Mouse (Mus musculus): ENCODE results near the gene Adamts12.

DNA sequence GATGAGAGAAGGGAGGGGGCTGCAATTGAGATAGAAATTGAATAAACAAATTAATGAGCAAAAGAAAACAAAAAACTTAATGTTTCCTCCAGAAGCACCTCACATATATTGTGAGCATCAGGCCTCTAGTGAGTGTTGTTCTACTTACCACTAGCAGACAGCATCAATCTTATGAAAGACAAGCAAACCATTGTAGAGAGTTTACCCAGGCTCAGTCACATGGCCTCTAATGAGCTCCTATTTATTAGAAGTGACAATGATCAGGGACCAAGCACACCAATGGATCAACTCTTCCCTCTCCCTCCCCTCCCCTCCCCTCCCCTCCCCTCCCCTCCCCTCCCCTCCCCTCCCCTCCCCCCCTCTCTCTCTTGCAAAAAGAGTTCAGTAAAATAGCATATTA is 218.6 kb downstream of the Adamts12 start:
- TF ChIP-seq MAFK (IDR thresholded peaks at IDR 0.05; ENCODE audit: insufficient read depth, low read depth, low read length) (no peak), ZNF384 (IDR thresholded peaks at IDR 0.05; ENCODE audit: low read depth, low read length) (no peak), ZC3H11A (IDR thresholded peaks at IDR 0.05; ENCODE audit: borderline replicate concordance, low read depth, low read length) (no peak)
